Mouse (Mus musculus) spleen, adult 2 months (tissue): ENCODE measurements at regions not wholly inside any gene's neighbourhood (a gene's known extent, or its start where the extent isn't known, plus 50 kb on each side); places are given as distances from the start of the nearest gene placed in this dataset.

Experiments used
- CTCF ChIP-seq: fragments of 200-500 bp; IDR thresholded peaks from 2 replicates; pipeline ENCODE4 v1.5.1; 2011; ENCODE audit warnings: mild to moderate bottlenecking, inconsistent platforms; ENCODE audit not compliant: insufficient read depth, insufficient read length, insufficient replicate concordance; ENCODE audit errors: extremely low read depth
- POLR2A ChIP-seq: fragments of 200-500 bp; IDR thresholded peaks from 2 replicates; pipeline ENCODE4 v1.6.1; 2011; ENCODE audit warnings: low read depth, low read length, inconsistent platforms

GRCm38 (mm10) chr14:33746181-33746580 lies 157.2 kb downstream of the Ptpn20 start:
- TF ChIP-seq CTCF (no peak), POLR2A (no peak)
